Mouse (Mus musculus): ENCODE results near the gene Ocrl. TPM values are rescaled to one million over a fixed set of nuclear protein-coding genes. Genes with fewer than 3 reads are reported as not detected.

Gene Ocrl
- total RNA-seq, 2 experiments from 2014 or later, result 12.0 to 12.8 TPM

- intact Hi-C loops (cut with DNase I), result no loop called here
- DNase-seq, result peak in 1 of 2 experiments; percentile 23
Observed at GRCm38 (mm10) chrX:47976551-47976950, 64.4 kb downstream of the Ocrl start.

DNA sequence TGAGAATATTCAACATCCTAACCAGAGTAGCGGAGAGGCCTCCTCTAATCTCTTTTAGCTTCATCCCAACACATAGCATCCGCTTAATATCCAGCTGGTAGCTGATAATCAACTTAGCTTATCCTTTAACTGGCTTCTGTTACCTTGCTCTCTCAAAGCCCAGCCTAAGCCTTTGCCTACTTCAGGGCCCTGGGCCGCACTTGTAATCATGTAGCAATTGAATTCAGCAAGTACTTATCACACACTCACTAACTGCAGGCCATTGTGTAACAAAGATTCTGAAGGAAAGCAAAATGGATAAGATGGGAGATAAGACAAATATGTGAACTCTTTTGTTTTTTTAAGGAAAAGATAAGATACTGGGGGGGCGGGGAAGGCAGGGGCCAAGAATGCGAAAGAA is 64.9 kb downstream of the Ocrl start:
- intact Hi-C loops (cut with DNase I), result no loop called here
- no peak for DNase-seq

DNA sequence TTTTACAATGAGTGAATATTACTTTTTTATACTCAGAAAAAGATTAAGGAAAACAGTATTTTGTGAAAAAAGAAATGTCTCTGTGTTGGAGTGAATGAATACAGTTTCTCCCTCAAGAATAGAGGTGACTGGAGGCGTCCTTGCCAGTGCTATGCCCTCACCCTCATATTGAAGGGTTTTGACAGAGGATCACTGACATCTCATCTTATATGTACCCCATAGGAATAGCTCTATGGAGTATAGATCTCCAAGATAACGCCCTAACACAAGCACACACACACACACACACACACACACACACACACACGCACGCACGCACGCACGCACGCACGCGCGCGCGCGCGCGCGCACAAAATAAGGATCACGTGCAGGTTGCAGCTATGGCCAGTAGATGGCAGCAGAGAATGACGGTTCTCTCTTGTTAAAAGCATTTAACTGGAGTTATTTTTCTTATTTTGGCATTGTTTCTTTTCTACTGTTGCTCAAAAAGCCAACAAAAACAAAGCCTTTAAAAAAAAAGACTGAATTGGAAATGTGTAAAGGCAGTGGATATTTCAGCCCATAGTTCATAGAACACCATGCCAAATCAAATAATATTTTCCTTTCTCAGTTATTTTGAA is 72.9 kb downstream of the Ocrl start:
- intact Hi-C loops (cut with DNase I), result loop anchor here (2.0 to 5.0 kb wide), 2 partner anchors 292 to 400 kb away; no protein-coding TSS in a partner anchor
- peak; percentile 40 to 80 for DNase-seq

DNA sequence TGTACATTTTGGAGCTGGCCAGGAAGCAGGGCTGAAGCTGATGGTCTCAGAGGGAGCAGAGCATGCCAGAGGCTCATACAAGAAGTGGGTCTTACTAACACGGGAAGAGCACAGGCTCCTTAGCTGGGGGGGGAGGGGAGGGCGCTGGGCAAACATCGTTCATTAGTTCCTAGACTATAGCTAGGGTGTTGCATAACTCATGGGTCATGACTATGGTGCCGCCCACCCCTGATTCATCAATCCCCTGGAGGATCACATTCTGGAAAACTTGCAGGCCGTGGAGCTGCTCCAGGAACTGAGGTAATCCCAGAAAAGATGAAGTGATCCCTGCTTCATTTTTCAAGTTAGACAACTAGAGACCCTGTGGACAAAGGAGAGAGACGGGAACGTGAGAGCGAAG is 75.8 kb downstream of the Ocrl start:
- DNase-seq, result peak; percentile 50 to 61
- intact Hi-C loops (cut with DNase I), result loop anchor here (5.0 kb wide), 1 partner anchor 289 kb away; no protein-coding TSS in a partner anchor

DNA sequence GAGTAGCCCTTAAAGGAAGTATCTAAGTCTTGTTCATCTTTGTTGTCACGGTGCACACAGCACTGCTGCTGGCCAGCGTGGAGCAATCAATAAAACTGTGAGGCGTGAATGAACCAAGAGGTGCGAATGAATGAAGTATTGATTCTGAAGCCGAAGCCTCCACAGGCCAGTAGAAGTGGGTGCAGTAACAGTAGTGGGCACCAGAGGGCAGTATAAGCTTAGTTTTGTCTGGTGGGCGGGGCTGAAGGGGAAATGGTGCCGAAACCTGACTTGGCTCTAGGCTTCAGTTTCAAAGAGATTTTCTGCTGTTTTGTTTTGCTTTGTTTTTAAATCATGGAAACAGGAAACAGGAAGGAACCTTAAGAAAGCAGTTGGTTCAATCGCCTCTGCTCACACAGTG is 80.4 kb downstream of the Ocrl start:
- intact Hi-C loops (cut with DNase I), result loop anchor here (1.0 to 5.0 kb wide), 3 partner anchors 108 to 540 kb away; no protein-coding TSS in a partner anchor
- peak; percentile 72 to 82 for DNase-seq

- intact Hi-C loops (cut with DNase I), result loop anchor here (5.0 kb wide), 1 partner anchor 259 kb away; the partner anchor contains the start of gene Utp14a
- DNase-seq, result no peak
Observed at GRCm38 (mm10) chrX:47998412-47998811, 86.2 kb downstream of the Ocrl start.

- DNase-seq, result no peak
- intact Hi-C loops (cut with DNase I), result no loop called here
Observed at GRCm38 (mm10) chrX:48001151-48001550, 89.0 kb downstream of the Ocrl start.

GRCm38 (mm10) chrX:48004786-48005185 is 92.6 kb downstream of the Ocrl start:
- DNase-seq, result no peak
- intact Hi-C loops (cut with DNase I), result no loop called here

DNA sequence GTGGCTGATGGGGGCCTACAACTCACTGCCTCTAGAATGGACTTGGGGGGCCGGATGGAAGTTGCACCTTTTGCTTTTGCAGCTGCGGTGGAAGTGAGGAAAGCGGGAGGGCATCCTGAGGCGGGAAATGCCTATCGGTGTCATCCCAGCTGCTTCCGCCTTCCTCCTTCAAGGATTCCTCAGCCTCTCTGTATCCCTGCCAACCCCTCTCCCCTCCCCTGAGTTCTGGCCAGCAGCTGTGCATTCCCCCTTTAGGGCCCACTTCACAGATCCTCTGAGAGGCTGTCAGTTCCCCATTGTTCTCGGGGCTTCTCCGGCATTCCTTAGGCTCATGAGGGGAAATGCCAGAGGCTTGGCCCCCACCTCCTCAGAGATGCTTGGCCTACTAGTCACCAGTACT is 93.9 kb downstream of the Ocrl start:
- DNase-seq, result no peak
- intact Hi-C loops (cut with DNase I), result no loop called here

GRCm38 (mm10) chrX:48011656-48012055 is 99.5 kb downstream of the Ocrl start:
- no peak for DNase-seq
- intact Hi-C loops (cut with DNase I), result no loop called here

Other genes starting within 250 kb of the Ocrl start
- gene Smarca1, start 19.4 kb upstream of the Ocrl start, total RNA-seq (2021), result 1 to 10 TPM; 3.7 to 4.5 TPM
- 10 to 100 TPM; 28.2 to 30.5 TPM for gene Apln, start 122.5 kb downstream of the Ocrl start, total RNA-seq (2021)
- gene Xpnpep2, start 196.3 kb downstream of the Ocrl start, total RNA-seq (2021), result 1 to 10 TPM; 1.5 to 2.1 TPM
- 1 to 10 TPM; 1.3 to 1.4 TPM for gene Sash3, start 234.0 kb downstream of the Ocrl start, total RNA-seq (2021)